Mouse (Mus musculus): ENCODE data around the gene Gm7247. TPM values are rescaled to one million over a fixed set of nuclear protein-coding genes. Genes with fewer than 3 reads are reported as not detected.
"Not testable (repeated sequence)": the region's sequence is repeated elsewhere in the genome, so short reads cannot be mapped to it uniquely, and the experiment has no call there.

Gene Gm7247
- polyA plus RNA-seq, 1 experiment = not detected

DNA sequence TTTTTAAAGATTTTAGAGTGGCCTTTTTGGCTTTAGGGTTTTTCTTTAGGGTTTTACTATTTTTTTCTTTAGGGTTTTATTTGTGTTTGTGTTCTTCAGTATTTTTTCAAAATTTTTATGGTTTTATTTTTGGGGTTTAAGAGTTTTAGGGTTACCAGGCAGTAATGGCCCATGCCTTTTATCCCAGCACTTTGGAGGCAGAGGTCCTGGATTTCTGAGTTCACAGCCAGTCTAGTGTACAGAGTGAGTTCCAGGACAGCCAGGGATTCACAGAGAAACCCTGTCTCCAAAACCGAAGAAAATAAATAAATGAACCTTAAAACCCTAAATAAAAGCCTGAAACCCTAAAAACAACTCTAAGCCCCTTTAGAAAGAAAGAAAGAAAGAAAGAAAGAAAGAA lies 124.6 kb downstream of the Gm7247 start:
- TF ChIP-seq GATA1 (IDR thresholded peaks at IDR 0.05; ENCODE audit: low read length) = no peak

DNA sequence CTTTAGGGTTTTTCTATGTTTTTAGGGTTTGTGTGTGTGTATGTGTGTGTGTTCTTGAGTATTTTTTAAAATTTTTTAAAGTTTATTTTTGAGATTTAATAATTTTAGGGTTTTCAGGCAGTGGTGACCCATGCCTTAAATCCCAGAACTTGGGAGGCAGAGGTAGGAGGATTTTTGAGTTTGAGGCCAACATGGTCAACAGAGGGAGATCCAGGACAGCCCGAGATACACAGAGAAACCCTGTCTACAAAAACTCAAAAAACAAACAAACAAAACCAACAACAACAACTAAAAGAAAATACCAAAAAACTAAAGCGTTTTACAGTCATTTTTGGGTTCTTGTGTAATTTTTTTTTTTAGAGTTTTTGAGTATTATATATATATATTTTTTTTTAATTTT lies 134.2 kb downstream of the Gm7247 start:
- no peak for TF ChIP-seq GATA1 (IDR thresholded peaks at IDR 0.05; ENCODE audit: low read length)

DNA sequence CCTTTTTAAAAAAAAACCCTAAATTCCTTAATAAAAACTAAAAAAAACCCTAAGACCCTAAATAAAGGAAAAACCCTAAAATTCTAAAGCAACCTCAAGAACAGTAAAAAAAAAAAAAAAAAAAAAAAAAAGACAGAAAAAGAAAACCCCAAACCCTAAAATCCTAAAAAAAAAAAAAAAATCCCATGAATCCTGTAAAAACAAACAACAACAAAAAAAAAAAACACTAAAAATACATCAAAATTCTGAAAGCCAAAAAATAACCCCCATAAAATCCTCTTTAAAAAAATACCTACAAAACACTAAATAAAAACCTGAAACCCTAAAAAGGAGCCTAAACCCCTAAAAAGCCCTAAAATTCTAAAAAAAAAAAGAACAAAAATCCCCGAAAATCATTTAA lies 135.4 kb downstream of the Gm7247 start:
- TF ChIP-seq GATA1 (IDR thresholded peaks at IDR 0.05; ENCODE audit: low read length) = no peak

DNA sequence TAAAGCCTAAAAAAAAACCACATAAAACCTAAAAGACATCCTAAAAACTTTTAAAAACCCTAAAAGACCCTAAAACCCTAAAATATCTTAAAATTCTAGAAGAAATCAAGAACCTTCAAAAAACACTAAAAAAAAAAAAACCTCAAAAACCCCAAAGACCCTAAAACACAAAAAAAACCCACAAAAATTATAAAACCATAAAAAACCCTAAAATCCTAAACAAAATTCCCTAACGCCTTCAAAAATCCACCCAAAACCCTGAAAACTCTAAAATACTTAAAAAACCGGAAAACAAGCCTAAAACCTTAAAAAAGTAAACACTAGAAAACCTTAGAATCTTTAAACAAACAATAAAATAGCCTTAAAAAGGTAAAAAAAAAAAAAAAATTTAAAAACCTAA lies 136.4 kb downstream of the Gm7247 start:
- TF ChIP-seq GATA1 (IDR thresholded peaks at IDR 0.05; ENCODE audit: low read length) = no peak

DNA sequence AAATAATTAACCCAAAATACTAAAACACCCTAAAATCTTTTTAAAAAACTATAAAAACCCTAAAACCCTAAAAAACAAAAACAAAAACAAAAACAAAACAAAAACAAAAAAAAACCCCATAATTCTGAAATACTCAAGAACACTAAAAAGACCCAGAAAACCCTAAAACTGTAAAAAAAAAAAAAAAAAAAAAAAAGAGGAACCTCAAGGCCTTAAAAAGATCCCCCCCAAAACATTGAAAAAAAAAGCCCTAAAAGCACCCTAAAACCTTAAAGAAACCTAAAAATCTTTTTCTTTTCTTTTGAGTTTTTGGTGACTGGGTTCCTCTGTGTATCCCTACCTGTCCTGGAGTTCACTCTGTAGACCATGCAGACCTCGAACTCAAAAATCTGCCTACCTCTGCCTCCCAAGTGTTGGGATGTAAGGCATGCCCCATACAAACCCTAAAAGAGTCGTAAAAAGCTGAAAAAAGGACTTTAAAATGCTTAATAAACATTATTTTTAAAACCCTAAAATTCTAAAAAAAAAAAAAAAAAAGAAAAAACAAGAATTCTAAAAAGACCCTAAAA lies 138.2 kb downstream of the Gm7247 start:
- no peak for TF ChIP-seq GATA1 (IDR thresholded peaks at IDR 0.05; ENCODE audit: low read length)

DNA sequence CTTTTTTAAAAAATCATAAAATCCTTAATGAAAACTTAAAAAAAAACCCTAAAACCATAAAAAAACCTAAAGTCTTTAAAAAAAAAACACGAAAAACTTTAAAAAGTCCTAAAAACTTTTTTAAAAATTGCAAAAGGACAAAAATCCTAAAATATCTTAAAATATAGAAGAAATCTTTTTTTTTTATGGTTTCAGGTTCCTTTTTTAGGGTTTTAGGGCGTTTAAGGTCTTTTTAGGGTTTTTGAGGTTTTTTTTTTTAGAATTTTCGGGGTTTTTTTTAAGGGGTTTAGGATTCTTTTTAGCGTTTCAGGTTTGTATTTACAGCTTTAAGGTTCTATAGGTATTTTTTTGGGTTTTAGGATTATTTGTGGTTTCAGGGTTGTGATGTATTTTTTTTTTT lies 138.9 kb downstream of the Gm7247 start:
- no peak for TF ChIP-seq GATA1 (IDR thresholded peaks at IDR 0.05; ENCODE audit: low read length)

DNA sequence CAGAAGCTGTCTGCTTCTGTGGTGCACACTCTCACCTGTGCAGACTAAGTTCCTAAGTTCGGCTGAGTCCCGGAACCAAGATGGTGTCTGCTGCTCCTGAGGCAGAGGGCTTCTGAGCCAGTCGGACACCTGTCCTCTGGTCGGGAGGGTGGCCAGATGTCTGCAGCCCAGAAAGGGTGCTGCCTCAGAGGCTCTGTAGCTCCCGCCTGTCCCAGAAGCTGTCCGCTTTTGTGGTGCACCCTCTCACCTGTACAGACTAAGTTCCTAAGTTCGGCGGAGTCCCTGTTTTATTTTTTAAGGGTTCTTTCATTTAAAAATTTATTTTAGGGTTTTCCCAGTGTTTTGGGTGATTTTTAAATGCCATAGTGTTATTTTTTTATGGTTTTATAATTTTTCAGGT lies 145.9 kb downstream of the Gm7247 start:
- TF ChIP-seq GATA1 (IDR thresholded peaks at IDR 0.05; ENCODE audit: low read length) = no peak

DNA sequence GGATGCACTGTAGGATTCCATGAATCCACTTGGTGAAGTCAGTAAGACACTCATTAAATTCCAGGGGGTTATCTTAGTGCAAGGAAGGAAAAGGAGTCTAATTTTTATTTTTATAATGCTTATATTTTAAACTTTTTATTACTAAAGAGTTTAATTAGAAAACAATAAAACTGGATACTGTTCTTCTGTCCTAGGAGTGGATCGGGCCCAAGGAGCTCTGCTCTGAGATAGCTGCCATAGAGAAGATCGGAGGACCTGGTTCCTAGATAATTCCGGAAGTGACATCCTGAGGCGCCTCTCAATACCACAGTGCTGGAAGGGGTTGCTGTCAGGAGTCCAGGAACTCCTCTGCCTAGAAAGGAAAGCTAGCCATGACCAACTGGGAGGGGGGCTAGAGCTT lies 190.9 kb downstream of the Gm7247 start, which contains the start of gene Gm5622:
TSS of gene Gm5622 (plus strand) at position 301 of the 400 bp plus-strand sequence.
- no peak for TF ChIP-seq GATA1 (IDR thresholded peaks at IDR 0.05; ENCODE audit: low read length)

DNA sequence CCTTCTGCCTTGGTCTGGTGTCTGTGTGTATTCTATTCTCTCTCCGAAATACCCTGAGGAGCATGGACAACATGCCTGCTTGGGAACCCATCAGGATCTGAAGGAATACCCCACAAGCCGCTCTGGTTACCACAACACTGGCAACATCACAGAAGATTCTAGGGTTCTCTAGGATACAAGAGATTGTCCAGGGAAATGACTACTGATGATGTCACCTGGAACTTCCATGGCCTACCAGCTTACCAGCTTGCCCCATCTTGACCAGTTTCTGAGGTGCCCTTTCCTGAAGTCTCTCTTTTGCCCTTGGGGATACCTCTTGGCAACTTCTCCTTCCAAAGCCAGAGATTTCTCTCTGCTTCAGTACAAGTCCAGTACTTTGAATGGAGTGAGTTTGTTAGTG lies 212.4 kb downstream of the Gm7247 start, which contains the start of gene Gm17175:
TSS of gene Gm17175 (minus strand) at position 101 of the 400 bp plus-strand sequence.
- not testable (repeated sequence) for TF ChIP-seq GATA1 (IDR thresholded peaks at IDR 0.05; ENCODE audit: low read length)

DNA sequence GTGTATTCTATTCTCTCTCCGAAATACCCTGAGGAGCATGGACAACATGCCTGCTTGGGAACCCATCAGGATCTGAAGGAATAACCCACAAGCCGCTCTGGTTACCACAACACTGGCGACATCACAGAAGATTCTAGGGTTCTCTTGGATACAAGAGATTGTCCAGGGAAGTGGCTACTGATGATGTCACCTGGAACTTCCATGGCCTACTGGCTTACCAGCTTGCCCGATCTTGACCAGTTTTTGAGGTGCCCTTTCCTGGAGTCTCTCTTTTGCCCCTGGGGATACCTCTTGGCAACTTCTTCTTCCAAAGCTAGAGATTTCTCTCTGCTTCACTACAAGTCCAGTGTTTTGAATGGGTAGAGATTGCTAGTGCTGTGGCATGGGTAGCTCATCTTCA lies 230.5 kb downstream of the Gm7247 start, which contains the start of gene Gm17174:
TSS of gene Gm17174 (minus strand) at position 101 of the 400 bp plus-strand sequence.
- not testable (repeated sequence) for TF ChIP-seq GATA1 (IDR thresholded peaks at IDR 0.05; ENCODE audit: low read length)

DNA sequence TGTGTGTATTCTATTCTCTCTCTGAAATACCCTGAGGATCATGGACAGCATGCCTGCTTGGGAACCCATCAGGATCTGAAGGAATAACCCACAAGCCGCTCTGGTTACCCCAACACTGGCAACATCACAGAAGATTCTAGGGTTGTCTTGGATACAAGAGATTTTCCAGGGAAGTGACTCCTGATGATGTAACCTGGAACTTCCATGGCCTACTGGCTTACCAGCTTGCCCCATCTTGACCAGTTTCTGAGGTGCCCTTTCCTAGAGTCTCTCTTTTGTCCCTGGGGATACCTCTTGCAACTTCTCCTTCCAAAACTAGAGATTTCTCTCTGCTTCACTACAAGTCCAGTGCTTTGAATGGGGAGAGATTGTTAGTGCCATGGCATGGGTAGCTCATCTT lies 249.7 kb downstream of the Gm7247 start, which contains the start of gene Gm17078:
TSS of gene Gm17078 (minus strand) at position 101 of the 400 bp plus-strand sequence.
- no peak for TF ChIP-seq GATA1 (IDR thresholded peaks at IDR 0.05; ENCODE audit: low read length)

Other genes starting within 250 kb of the Gm7247 start
- gene Eddm3b, start 247.3 kb upstream of the Gm7247 start, polyA plus RNA-seq (2012) = not detected in 2 replicates
- 0.03 TPM in 1 of 2 replicates, not detected in the other for gene Rnase6, start 237.8 kb upstream of the Gm7247 start, polyA plus RNA-seq (2012)
- not detected in 2 replicates for gene Rnase1, start 215.0 kb upstream of the Gm7247 start, polyA plus RNA-seq (2012)
- not detected in 2 replicates for gene Rnase2b, start 199.5 kb upstream of the Gm7247 start, polyA plus RNA-seq (2012)
- gene Ang2, start 162.6 kb upstream of the Gm7247 start, polyA plus RNA-seq (2012) = not detected in 2 replicates
- not detected in 2 replicates for gene Ear14, start 158.4 kb upstream of the Gm7247 start, polyA plus RNA-seq (2012)
- not detected in 2 replicates for gene Rnase2a, start 105.6 kb upstream of the Gm7247 start, polyA plus RNA-seq (2012)
- not detected in 2 replicates for gene Vmn2r88, start 49.1 kb downstream of the Gm7247 start, polyA plus RNA-seq (2012)
- gene Vmn2r89, start 90.1 kb downstream of the Gm7247 start, polyA plus RNA-seq (2012) = not detected in 2 replicates
- 0.09 and 0.99 TPM in 2 replicates for gene Gm5622, start 191.0 kb downstream of the Gm7247 start, polyA plus RNA-seq (2012)
- gene Gm17175, start 212.3 kb downstream of the Gm7247 start, polyA plus RNA-seq (2012) = not detected in 2 replicates
- gene Gm17174, start 230.4 kb downstream of the Gm7247 start, polyA plus RNA-seq (2012) = not detected in 2 replicates
- not detected in 2 replicates for gene Gm17078, start 249.6 kb downstream of the Gm7247 start, polyA plus RNA-seq (2012)

Measured in G1E-ER4 (cell line).